Mouse (Mus musculus) c-Kit-positive CD71-positive TER-119-negative erythroid progenitor cells, embryonic 14.5 days (primary cell): Measurements from ENCODE around the gene Fads3.

Experiments
- DNase-seq: peaks from one replicate; pipeline ENCODE4 v3.0.0-alpha.2; 2013; ENCODE audit warnings: low read depth

The Fads3 gene

DNA sequence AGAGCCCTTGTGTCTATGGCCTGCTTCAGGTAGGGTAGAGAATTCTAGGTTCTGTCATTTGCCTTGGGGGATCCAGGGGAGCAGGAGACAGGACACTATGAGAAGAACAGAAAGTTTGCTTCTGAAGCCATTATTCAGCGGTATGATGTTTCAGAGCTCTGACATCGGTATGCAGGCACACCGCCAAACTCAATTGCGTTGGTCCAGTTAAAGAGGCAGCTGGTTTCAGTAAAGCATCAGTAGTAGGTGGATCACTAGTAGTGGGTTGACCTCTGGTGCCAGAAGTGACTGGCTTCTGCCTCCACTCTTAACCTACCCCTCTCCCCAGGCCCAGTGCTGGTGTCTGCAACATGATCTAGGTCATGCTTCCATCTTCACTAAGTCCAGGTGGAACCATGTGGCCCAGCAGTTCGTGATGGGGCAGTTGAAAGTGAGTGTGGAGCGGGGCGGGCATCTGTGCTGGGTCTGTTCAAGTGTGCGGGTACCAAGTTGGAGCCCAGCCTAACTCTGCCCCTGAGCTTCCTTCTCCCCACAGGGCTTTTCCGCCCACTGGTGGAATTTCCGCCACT lies 12.4 kb downstream of the Fads3 start:
- DNase-seq, result no peak

DNA sequence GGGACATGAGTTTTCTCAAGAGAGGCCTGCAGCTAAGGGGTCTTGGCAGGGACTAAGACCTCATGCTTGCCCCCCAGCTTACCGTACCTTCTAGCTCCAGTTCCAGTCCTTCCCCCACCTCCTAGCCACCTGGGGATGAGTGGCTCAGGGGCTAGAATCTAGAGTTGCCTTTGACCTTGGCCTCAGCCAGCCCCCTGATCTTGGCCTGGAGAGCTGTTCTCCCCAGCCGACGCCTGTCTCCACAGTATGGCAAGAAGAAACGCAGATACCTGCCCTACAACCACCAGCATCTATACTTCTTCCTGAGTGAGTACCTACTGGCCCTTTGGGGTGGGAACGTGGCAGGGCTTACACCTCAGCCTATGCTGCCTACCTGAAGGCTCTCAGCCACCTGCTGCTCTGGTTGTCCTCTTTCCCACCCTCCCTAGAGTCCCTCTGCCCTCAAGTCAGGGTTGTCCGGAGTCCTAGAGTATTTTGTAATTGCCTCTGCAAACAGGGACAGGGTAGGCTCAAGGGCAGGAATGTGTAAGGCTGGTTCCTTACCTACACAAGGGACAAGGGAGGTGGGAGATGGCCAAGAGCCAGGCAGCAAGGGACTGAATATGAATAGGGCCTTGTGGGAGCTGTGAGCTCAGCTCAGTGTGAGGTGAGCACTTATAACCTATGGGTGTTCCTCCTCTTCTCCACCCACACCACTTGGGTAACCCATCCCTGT lies 13.1 kb downstream of the Fads3 start:
- DNase-seq, result no peak

DNA sequence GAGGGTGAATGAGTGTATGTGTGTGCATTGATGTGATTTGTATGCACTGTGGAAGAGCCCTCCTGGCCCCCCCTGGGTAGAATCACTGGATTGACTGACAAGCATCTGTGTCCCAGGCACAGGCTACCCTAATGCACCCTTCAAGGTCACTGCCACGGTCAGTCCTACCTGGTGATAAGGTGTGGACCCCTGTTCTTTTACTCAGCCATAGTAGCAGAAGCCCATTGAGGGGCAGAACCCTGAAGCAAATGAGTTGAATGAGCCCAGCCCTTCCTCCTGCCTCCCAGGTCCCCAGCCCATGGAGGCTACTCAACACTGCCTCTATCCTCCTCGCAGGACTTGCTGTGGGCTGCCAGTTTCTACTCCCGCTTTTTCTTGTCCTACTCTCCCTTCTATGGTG lies 13.9 kb downstream of the Fads3 start:
- no peak for DNase-seq

DNA sequence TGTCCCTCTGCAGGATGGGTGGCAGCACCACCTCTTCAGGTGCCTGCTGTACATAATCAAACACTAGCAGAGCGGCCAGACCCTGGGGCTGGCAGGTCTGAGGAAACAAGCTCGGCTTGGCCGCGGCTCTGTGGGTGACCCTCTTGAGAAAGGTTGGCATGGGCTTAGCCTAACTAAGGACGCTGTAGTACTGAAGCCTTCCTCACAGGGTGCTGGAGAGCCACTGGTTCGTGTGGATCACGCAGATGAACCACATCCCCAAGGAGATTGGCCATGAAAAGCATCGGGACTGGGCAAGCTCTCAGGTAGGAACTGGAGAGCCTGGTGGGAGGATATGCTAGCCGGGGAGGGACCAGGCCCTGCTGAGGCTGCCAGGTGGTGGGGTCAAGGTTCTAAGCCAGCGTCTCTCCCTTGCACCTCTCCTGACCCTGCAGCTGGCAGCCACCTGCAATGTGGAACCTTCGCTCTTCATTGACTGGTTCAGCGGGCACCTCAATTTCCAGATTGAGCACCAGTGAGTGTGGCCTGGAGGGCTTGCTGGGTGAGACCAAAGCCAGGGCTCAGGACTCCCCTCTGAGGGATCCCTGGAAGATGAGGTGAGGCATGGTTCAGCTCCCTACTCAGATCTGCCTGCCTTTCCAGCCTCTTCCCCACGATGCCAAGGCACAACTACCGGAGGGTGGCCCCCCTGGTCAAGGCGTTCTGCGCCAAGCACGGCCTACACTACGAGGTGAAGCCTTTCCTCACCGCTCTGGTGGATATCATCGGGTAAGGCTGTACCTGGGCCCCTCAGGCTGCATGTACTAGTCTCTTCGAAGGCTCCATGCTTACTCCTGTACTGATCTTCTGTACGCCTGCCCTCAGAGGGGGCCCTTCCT lies 14.7 kb downstream of the Fads3 start:
- no peak for DNase-seq

DNA sequence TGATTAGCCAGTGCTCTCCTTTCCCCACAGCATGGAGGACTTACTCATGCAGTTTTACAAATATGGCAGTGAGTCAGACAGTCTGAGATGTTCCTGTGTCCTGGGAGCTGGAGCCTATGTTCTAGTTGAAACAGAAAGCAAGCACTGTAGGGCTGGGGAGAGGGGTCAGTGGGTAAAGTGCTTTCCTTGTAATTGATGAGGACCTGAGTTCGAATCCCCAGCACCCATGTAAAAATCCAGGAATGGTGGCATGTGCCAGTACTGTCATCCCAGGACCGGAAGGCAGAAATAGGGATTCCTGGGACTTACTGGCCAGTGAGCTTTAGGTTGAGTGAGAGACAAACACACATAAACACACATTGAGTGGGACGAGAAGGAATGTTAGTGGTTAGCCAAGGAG lies 15.3 kb downstream of the Fads3 start:
- DNase-seq, result no peak

DNA sequence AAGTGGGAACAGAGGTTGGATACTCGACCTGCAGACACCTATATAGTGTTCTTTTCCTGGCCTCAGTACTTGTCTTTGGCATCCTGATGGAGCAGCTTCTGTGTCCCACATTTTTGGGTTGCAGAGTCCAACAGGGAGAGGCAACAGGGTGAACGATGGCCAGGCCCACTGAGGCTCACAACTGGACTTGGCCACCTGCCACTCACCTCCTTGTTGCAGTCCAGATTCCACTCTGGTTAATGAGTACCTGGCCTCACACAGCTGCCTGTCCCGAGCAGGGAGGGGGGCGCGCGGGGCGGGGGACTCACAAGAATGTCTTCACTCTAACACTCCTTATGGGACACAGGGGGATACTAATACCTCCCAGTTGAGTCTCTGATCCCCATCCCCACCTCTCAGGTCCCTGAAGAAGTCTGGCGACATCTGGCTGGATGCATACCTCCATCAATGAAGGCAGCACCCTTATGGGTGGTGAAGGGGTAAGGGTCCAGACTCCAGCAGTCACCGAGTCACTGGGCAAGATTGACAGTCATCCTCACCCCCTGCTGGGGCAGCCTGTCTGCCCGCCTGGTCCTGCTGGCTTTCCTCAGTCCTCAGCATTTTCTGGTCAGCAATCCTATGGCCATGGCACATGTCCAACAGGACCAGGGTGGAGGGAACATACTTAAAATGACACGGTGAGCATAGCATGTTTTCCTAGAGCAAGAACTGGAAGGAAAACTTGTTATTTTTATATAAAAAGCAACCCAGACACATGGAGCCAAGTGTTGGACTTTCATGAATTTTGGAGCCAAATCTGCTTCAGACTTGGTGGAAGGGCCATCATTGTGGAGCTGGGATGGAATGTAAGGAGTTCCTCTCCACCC lies 16.4 kb downstream of the Fads3 start:
- DNase-seq, result no peak

DNA sequence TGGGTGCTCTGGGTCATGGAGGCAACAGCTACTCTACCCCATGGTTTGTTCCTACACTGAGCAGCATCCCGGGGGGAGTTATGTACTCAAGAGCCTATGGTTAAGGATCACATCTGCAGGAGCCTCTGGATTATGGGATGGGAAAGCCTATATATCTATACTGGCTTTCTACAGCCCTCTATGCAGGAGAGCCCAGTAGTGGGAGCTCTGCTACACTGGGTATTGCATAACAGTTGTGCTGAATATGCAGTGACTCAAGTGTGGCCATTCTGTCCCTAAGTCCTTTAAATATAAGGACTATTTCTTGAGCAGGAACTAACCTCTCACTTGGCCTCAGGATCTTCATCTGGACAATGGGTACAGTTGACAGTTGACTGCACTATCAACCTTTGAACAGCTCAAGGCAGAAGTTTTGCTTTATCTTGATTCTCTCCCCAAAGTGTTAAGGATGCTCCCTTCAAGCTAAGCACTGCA lies 17.0 kb downstream of the Fads3 start:
- DNase-seq, result no peak

DNA sequence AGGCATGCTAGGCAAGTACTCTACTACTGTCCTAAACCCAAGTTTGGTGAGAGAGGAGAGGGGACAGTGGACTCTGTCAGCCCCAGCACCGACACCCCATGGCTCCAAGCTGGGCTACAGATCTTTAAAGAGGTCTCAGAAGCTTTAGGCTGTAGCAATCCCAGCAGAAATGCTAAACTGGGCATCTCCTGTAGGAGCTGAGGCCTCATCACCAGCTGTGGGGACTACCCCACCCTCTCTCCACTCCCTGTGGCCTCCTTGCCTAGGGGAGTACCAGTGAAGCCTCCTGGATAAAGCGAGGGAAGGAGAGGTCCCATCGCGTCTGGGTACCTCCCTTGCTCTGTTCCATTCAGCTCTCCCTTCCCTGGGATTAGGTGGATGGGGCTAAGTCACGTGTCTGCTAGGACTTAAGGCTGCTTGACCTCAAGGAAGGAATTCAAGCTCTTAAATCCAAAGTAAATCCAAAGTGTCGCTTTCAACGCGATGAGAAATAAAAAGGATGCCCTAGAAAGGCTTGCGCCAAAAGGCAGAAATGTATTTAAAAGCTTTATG lies 17.6 kb downstream of the Fads3 start:
- no peak for DNase-seq

DNA sequence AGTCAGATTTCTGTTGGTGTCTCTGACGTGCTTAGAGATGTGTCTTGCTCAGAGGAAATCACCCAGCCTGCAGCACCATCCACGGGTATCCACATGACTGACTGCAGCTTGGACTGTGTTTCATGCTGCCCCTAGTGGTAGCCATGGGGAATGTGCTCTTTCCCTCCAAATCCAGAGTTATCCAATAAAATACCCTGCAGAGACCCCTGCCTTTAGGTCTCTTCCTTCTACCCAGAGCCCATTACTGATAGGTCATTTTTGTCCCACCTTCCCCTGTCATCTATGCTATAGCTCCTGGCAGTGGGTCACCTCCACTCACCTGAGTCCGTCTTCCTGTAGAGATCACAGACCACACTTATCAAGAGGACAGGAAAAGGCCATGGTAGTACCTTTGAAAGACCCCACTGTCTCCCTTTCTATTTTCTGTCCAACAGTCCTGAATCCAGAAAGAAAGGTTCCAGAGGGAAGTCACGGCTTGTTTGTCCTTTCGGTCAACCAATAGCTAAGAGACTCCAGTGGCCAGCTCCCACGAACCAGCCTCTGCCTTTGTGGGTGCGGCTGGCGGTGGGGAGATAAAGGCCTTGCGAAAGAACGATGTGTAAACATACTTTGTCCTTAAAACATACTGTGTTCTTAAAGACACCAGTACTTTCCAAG lies 18.7 kb downstream of the Fads3 start:
- DNase-seq, result peak; percentile 70

DNA sequence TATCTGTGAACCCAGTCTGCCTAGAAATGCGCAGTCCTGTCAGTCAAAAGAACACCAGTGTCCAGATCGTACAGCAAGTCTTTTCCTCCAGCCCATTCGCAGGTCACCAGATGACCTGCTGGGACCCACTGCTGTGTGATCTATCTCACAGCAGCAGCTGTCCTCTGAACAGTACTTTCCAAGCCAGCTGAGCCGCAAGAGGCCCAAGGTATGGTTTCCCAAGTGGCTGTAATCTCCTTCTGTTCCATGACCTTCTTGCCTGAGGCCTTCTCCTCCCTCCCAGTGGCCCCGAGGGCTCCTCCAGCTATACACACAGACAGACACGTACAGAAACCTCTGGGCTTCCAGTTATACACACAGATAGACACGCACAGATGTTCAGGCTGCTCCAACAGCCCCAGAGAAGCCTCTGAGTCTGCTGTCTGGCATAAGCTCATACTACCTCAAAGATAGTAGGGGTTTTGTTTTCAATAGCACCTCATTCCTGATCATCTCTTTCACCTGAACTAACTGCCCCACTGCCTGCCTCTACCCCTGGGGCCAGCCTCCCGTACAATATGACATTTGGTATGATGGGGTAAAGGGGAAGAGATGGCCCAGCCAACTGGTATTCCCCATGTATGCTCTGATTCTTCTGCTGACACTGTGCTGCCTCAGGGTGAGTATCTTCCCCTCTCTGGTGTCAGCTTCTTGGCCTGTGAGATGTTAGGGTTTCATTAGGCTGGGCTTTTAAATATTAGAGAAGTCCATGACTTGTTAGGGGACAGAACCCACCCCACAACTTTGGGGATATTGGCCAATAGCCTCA lies 19.6 kb downstream of the Fads3 start:
- DNase-seq, result peak; percentile 63

DNA sequence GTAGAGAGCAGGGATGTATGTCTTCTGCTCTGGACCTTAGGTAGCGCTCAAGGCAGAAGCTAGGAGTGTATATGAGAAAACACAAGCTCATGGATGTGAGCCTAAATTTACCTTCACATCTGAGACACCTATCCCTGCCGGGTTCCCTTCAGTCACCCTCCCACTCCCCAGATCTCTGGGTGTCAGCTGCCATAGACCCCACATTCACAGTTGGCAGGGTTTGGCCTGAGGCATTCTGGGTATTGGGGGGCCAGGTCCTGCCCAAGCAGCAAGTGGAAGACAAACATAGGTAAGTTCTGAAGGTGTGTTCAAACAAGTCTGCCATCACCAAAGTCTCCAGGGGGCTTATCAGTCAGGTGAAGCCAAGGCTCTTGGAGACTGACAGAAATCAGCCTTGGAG lies 20.3 kb downstream of the Fads3 start:
- no peak for DNase-seq

DNA sequence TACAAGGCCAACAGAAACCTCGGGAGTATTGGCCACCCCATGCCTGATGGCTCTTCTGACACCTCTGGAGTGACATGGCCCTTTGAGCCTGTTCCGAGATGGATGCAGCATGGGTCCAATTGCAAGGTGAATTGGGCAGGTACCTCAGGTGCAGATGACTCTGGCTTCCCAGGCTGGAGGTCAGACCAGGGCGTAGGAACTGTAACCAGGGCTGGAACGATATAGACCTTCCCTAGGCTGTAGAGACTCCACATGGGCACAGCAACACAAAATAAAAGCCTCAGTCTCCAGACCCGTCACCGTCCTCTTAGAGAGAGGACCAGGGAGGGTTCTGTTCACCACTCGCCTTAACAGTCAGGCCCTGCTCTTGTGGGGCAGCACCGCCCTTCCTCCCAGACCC lies 20.9 kb downstream of the Fads3 start:
- no peak for DNase-seq

DNA sequence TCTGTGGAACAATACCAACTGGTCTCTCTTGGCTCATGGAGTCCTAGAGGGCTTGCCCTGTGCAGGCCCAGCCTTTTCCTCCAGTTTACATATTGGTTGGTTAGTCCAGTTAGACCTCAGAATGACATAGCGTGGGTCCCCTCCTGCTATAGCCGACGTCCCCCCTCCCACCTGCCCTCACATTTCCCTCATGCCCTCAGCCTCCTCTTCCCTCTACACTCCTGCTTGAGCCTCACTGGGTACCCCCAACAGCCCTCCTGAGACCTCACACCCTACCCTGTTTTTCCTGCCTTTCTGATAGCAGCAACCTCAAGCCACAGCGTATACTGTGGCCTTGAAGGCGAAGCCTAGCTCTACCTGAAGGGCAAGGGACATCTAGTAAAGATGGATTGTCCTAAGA lies 21.5 kb downstream of the Fads3 start:
- no peak for DNase-seq

DNA sequence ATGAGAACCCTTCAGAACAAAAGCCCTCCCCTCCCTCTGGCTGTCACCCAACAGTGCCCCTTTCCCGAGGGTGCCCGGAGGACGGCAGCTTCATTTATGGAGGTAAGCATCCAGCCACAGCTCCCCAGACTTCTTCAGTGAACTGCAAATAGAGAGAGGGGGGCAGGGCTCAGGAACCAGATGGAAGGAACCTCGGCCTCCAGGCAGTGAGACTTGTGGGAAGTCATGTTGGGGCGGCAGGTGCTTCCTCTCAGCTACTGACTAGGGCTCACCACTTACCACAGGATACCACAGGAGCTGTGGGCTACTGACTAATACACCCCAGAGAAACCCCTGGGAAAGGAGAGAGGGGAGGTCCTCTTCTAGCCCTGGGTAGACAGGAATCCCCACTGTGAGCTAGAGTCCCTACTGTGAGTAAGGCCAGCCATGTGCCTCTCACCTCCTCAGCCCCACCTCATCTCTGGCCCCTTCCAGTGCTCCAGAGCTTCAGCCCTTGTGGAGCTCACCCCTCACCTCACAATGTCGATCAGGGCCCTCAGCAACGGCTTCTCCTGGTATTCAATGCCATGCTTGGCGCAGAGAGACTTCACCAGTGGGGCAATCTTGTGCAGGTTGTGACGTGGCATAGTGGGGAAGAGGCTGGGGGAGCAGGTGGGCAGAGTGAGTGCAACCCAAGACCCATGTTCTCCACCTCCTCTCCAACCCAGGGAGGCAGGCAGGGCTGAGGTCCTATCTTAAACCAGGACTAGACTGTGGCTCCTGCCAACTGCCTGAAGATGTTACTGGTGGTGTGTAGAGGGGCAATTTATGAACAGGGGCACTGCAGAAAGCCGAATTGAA lies 23.0 kb downstream of the Fads3 start:
- no peak for DNase-seq

DNA sequence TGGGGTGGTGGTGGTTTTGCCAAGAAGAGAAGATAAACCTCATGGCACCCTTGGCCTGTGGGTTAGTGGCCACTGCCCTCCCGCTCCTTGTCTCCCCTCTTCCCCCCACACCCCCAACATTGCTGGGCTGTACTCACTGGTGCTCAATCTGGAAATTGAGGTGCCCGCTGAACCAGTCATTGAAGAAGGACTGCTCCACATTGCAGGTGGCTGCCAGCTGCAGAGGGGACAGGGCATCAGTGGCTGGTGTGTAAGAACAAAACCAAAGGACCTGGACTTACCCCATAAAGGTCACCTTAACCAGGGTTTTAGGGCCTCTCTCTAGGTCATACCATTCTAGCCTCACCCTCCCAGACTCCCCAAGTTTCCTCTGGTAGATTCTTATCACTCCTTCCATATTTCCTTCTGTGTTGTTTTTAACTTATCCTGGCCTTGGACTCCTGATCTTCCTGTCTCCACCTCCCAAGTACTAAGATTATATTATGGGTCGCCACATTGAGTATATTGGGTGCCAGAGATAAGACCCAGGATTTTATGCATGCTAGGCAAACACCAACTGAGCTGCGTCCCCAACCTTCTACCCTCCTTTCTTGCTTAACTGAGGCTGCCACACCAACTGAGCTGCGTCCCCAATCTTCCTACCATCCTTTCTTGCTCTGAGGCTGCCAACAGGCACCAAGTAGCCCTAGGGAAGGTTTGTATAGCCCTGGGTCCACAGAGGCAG lies 24.3 kb downstream of the Fads3 start:
- DNase-seq, result no peak

DNA sequence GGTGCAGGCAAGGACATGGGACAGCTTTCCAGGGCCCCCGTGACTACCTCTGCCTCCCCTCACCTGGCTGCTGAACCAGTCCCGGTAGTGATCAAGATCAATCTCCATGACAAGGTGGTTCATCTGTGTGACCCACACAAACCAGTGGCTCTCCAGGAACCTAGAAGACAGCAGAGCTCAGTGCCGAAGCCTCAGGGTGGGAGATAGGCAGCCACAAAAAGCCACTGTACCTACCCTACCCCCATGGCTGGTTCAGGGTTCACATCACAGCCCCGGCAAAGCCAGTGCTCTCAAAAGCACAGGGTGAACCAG lies 24.8 kb downstream of the Fads3 start:
- DNase-seq, result no peak

DNA sequence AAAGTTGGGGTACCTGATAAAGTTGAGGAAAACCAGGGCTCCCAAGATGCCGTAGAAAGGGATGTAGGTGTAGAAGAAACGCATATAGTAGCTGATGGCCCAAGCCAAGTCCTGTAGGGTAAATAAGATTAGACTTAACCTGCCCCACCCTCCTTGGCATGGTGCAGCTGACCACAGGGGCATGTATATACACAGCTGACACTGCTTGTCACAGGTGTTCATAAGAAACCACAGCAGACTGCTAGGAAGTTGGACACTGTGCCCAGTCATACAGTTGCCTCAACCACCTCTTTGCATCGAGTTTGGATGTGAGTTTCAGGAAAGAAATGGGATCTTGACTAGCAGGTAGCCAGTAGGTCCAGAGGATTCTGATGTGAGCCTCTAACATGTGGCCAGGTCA lies 25.1 kb downstream of the Fads3 start:
- no peak for DNase-seq

DNA sequence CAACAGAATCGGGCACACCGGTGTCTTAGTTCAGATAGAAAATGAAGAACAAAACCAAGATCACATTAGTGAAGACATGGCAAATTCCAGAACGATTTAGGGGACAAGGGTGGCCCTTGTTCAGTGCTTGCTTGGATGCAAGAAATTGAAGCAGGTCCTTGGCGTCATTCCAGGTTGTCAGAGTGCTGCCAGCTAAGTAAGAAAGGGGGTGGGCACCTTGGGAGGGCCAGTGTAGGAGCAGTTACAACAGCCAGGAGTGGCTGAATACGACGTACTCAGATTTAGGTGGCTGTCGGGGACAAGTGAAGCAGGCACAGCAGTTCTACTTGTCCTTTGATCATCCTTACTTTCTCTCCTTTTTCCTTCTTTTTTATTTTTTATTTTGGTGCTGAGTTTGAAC lies 26.3 kb downstream of the Fads3 start:
- no peak for DNase-seq
